Mouse (Mus musculus): ENCODE results near the gene Fgfbp1. TPM values are rescaled to one million over a fixed set of nuclear protein-coding genes. Genes with fewer than 3 reads are reported as not detected.

Fgfbp1 gene
- not detected for total RNA-seq (2021)
- long read RNA-seq, experiment 1, result 0 reads
- long read RNA-seq, experiment 2, result 0 reads

GRCm38 (mm10) chr5:43981620-43982019 is at the start of gene Fgfbp1:
TSS of gene Fgfbp1 (minus strand) at chr5:43981779.
- DNase-seq (ENCODE audit: low spot score in 2 of 2), result no peak

- no peak for DNase-seq (ENCODE audit: low spot score in 2 of 2)
Measured at GRCm38 (mm10) chr5:43998295-43998989, 16.9 kb upstream of the Fgfbp1 start.

GRCm38 (mm10) chr5:43997626-43998025 is 16.0 kb upstream of the Fgfbp1 start:
- no peak for DNase-seq (ENCODE audit: low spot score in 2 of 2)

GRCm38 (mm10) chr5:43996162-43996561 is 14.6 kb upstream of the Fgfbp1 start:
- DNase-seq (ENCODE audit: low spot score in 2 of 2), result no peak

GRCm38 (mm10) chr5:43994981-43995380 is 13.4 kb upstream of the Fgfbp1 start:
- no peak for DNase-seq (ENCODE audit: low spot score in 2 of 2)

GRCm38 (mm10) chr5:43990316-43990715 is 8.7 kb upstream of the Fgfbp1 start:
- DNase-seq (ENCODE audit: low spot score in 2 of 2), result peak; percentile 59 to 67

GRCm38 (mm10) chr5:43989017-43989416 is 7.4 kb upstream of the Fgfbp1 start:
- no peak for DNase-seq (ENCODE audit: low spot score in 2 of 2)

- DNase-seq (ENCODE audit: low spot score in 2 of 2), result no peak
Measured at GRCm38 (mm10) chr5:43986212-43986611, 4.6 kb upstream of the Fgfbp1 start.

- DNase-seq (ENCODE audit: low spot score in 2 of 2), result no peak
Measured at GRCm38 (mm10) chr5:43982896-43983295, 1.3 kb upstream of the Fgfbp1 start.

GRCm38 (mm10) chr5:43980397-43980796 is 1.2 kb downstream of the Fgfbp1 start:
- no peak for DNase-seq (ENCODE audit: low spot score in 2 of 2)

GRCm38 (mm10) chr5:43976821-43977561 is 4.6 kb downstream of the Fgfbp1 start:
- DNase-seq (ENCODE audit: low spot score in 2 of 2), result no peak

- DNase-seq (ENCODE audit: low spot score in 2 of 2), result no peak
Measured at GRCm38 (mm10) chr5:43974166-43974565, 7.4 kb downstream of the Fgfbp1 start.

GRCm38 (mm10) chr5:43971156-43971555 is 10.4 kb downstream of the Fgfbp1 start:
- no peak for DNase-seq (ENCODE audit: low spot score in 2 of 2)

GRCm38 (mm10) chr5:43970532-43970931 is 11.0 kb downstream of the Fgfbp1 start:
- no peak for DNase-seq (ENCODE audit: low spot score in 2 of 2)

- DNase-seq (ENCODE audit: low spot score in 2 of 2), result no peak
Measured at GRCm38 (mm10) chr5:43968634-43969033, 12.9 kb downstream of the Fgfbp1 start.

GRCm38 (mm10) chr5:43961056-43961455 is 20.5 kb downstream of the Fgfbp1 start:
- no peak for DNase-seq (ENCODE audit: low spot score in 2 of 2)

GRCm38 (mm10) chr5:43959884-43960440 is 21.6 kb downstream of the Fgfbp1 start:
- no peak for DNase-seq (ENCODE audit: low spot score in 2 of 2)

GRCm38 (mm10) chr5:43953241-43953640 is 28.3 kb downstream of the Fgfbp1 start:
- no peak for DNase-seq (ENCODE audit: low spot score in 2 of 2)

GRCm38 (mm10) chr5:43948748-43949275 is 32.8 kb downstream of the Fgfbp1 start:
- DNase-seq (ENCODE audit: low spot score in 2 of 2), result peak; percentile 13 to 32

- DNase-seq (ENCODE audit: low spot score in 2 of 2), result peak; percentile 21 to 46
Measured at GRCm38 (mm10) chr5:43948111-43948743, 33.4 kb downstream of the Fgfbp1 start.

GRCm38 (mm10) chr5:43947330-43947977 is 34.1 kb downstream of the Fgfbp1 start:
- no peak for DNase-seq (ENCODE audit: low spot score in 2 of 2)

All from adrenal gland, adult 18-20 months (tissue).